Mouse (Mus musculus) heart, postnatal 0 days (tissue): ENCODE measurements around the gene Pole4. TPM values are rescaled to one million over a fixed set of nuclear protein-coding genes. Genes with fewer than 3 reads are reported as not detected.

Source experiments
- ATAC-seq: fragments of 200-750 bp; cut with Nextera tagmentation; 2 replicates; pipeline ENCODE4 v1.8.0; 2017; ENCODE audit warnings: low read depth, moderate number of reproducible peaks, moderate library complexity; ENCODE audit not compliant: insufficient read depth
- DNase-seq: peaks from one replicate; pipeline ENCODE4 v3.0.0-alpha.2; 2016; ENCODE audit warnings: low spot score
- H3K27ac ChIP-seq: fragments of 300-500 bp; sonication (generic); 2 replicates; pipeline ENCODE4 v1.5.1; 2014; ENCODE audit warnings: low read depth, mild to moderate bottlenecking
- H3K27me3 ChIP-seq: fragments of 300-500 bp; sonication (generic); 2 replicates; pipeline ENCODE4 v1.6.1; 2014; ENCODE audit warnings: low read length, mixed read lengths; ENCODE audit not compliant: control insufficient read depth, insufficient read depth
- H3K36me3 ChIP-seq: fragments of 300-500 bp; sonication (generic); replicated peaks from 2 replicates; pipeline ENCODE4 v1.6.1; 2014; ENCODE audit warnings: low read length, mixed read lengths; ENCODE audit not compliant: control insufficient read depth, insufficient read depth
- H3K4me1 ChIP-seq: fragments of 300-500 bp; sonication (generic); 2 replicates; pipeline ENCODE4 v1.6.1; 2014; ENCODE audit warnings: antibody characterized with exemption; ENCODE audit not compliant: control insufficient read depth, insufficient read depth
- H3K4me2 ChIP-seq: fragments of 300-500 bp; sonication (generic); 2 replicates; pipeline ENCODE4 v1.6.1; 2014; ENCODE audit warnings: low read depth, mild to moderate bottlenecking, low read length, moderate library complexity
- H3K4me3 ChIP-seq: fragments of 300-500 bp; sonication (generic); 2 replicates; pipeline ENCODE4 v1.5.1; 2014; ENCODE audit warnings: low read depth, low read length
- H3K9ac ChIP-seq: fragments of 300-500 bp; sonication (generic); replicated peaks from 2 replicates; pipeline ENCODE4 v1.6.1; 2014; ENCODE audit warnings: low read depth, low read length, mixed read lengths
- H3K9me3 ChIP-seq: fragments of 300-500 bp; sonication (generic); replicated peaks from 2 replicates; pipeline ENCODE4 v1.6.1; 2016; ENCODE audit warnings: low read length; ENCODE audit not compliant: control insufficient read depth
- CTCF ChIP-seq: IDR thresholded peaks from 2 replicates; pipeline ENCODE4 v1.5.1; 2016; ENCODE audit warnings: antibody characterized with exemption, control low read depth, low read depth
- EP300 ChIP-seq: IDR thresholded peaks from 2 replicates; pipeline ENCODE4 v1.6.1; 2016; ENCODE audit warnings: antibody characterized with exemption, low read depth
- WGBS: fragments of 180-500 bp; shearing (Covaris S2); extraction: QIAGEN DNeasy Blood & Tissue Kit; methylation state at CpG from one replicate; pipeline ENCODE4 v1.1.7; 2014; 5-methylcytosine and 5-hydroxymethylcytosine counted together
- polyA plus RNA-seq: library from polyadenylated mRNA; unstranded; fragments of >200 nt; fragmentation: Nextera tagmentation; extraction: Ambion mirVana; gene quantifications from 2 replicates; pipeline ENCODE4 v1.2.1, GENCODE M21; 2015
- total RNA-seq: library from RNA; depleted of rRNA; stranded (reverse); fragments of >200 nt; gene quantifications from 2 replicates; pipeline ENCODE4 v1.2.3, GENCODE M21; 2014; ENCODE audit warnings: low replicate concordance

Gene Pole4
- total and polyA plus RNA-seq, 2 experiments from 2014 or later = 26.8 to 65.8 TPM

GRCm38 (mm10) chr6:82727206-82727605, 22.0 kb upstream of the Pole4 start:
- Histone ChIP-seq H3K9ac (no peak overlapping the region), H3K9me3 (no peaks in the 10 kb centered on the region), H3K4me2 (no peak overlapping the region), H3K4me1 (peaks cover 12% of the 10 kb centered on the region; the same call in 1 of the 2 replicates), H3K27me3 (no peaks in the 10 kb centered on the region), H3K36me3 (peaks cover 74% of the 10 kb centered on the region), H3K4me3 (no peak overlapping the region), H3K27ac (no peak overlapping the region)
- DNase-seq (no peak), ATAC-seq (no peak)
- TF ChIP-seq EP300 (no peak), CTCF (no peak)
- WGBS = 83% methylated on average over 13 of the region's 13 CpGs

GRCm38 (mm10) chr6:82723321-82723720, 18.2 kb upstream of the Pole4 start:
- Histone ChIP-seq H3K27ac (peak overlapping the region; percentile 60), H3K27me3 (no peaks in the 10 kb centered on the region), H3K4me1 (peaks cover 12% of the 10 kb centered on the region; the same call in 1 of the 2 replicates), H3K4me3 (no peak overlapping the region), H3K4me2 (no peak overlapping the region), H3K36me3 (peaks cover 37% of the 10 kb centered on the region), H3K9me3 (no peaks in the 10 kb centered on the region), H3K9ac (no peak overlapping the region)
- ATAC-seq (peak; percentile 62), DNase-seq (no peak)
- TF ChIP-seq CTCF = no peak
- no peak for TF ChIP-seq EP300
- WGBS = 21% methylated on average over 5 of the region's 5 CpGs

DNA sequence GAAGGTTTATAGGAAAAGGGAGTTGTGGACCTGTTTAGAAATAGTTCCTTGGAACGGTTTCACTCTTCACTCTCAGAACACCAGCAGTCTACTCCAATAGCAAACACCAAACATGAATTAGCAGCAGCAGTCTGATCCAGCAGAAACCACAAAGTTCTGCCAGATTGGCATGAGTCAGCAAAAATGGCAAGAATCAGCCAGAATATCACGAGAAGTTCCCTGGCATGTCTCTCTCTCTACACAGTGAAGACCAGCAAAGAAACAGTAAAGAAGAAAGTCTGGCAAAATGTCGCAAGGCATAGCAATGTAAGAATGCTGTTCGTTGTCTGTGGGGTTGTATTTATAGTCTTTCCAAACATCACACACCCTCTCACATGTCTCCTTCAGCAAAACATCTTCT, 11.0 kb upstream of the Pole4 start:
- H3K9ac ChIP-seq = no peak overlapping the region
- ATAC-seq (no peak), DNase-seq (no peak)
- H3K4me1 ChIP-seq = no peaks in the 10 kb centered on the region
- no peak overlapping the region for H3K27ac ChIP-seq
- no peak overlapping the region for H3K4me2 ChIP-seq
- no peaks in the 10 kb centered on the region for H3K27me3 ChIP-seq
- 75% methylated on average over 4 of the region's 4 CpGs for WGBS
- H3K4me3 ChIP-seq = no peak overlapping the region
- H3K36me3 ChIP-seq = no peaks in the 10 kb centered on the region
- H3K9me3 ChIP-seq = no peaks in the 10 kb centered on the region
- TF ChIP-seq CTCF (no peak), EP300 (no peak)

DNA sequence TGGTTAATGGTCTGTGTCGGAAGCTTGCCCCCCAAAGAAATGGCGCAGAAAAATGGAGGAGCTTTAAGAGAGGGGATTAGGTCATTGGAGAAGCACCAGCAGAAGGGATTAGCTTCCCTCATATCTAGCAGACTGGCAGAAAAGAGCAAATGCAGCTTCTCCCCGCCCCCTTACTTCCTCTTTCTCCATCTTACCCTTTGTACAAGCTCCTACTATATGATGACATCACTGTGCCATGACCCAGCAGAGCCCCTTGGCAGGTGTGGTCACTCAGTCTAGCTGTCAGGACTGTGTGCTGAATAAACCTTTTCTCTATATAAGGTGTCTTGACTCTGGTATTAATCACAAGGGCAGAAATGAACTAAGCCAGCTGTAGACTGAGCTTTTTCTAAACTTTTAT, 10.5 kb upstream of the Pole4 start:
- TF ChIP-seq CTCF (no peak), EP300 (no peak)
- H3K4me1 ChIP-seq = no peaks in the 10 kb centered on the region
- DNase-seq (no peak), ATAC-seq (no peak)
- H3K36me3 ChIP-seq = no peaks in the 10 kb centered on the region
- H3K4me2 ChIP-seq = no peak overlapping the region
- WGBS = 86% methylated on average over 3 of the region's 3 CpGs
- H3K27me3 ChIP-seq = no peaks in the 10 kb centered on the region
- no peak overlapping the region for H3K27ac ChIP-seq
- no peaks in the 10 kb centered on the region for H3K9me3 ChIP-seq
- no peak overlapping the region for H3K9ac ChIP-seq
- H3K4me3 ChIP-seq = no peak overlapping the region

- 87% methylated on average over 6 of the region's 6 CpGs for WGBS
- Histone ChIP-seq H3K9ac (no peak overlapping the region), H3K27me3 (no peaks in the 10 kb centered on the region), H3K4me1 (no peaks in the 10 kb centered on the region), H3K4me2 (no peak overlapping the region), H3K4me3 (no peak overlapping the region), H3K27ac (no peak overlapping the region), H3K9me3 (no peaks in the 10 kb centered on the region), H3K36me3 (no peaks in the 10 kb centered on the region)
- TF ChIP-seq CTCF (no peak), EP300 (no peak)
- no peak for ATAC-seq
- DNase-seq = no peak
These were observed 10.1 kb upstream of the Pole4 start for GRCm38 (mm10) chr6:82715253-82715652.

GRCm38 (mm10) chr6:82714841-82715240, 9.7 kb upstream of the Pole4 start:
- ATAC-seq (no peak), DNase-seq (no peak)
- 89% methylated on average over 5 of the region's 5 CpGs for WGBS
- H3K27ac ChIP-seq = no peak overlapping the region
- no peaks in the 10 kb centered on the region for H3K36me3 ChIP-seq
- TF ChIP-seq EP300 (no peak), CTCF (no peak)
- no peaks in the 10 kb centered on the region for H3K27me3 ChIP-seq
- H3K9ac ChIP-seq = no peak overlapping the region
- H3K4me2 ChIP-seq = no peak overlapping the region
- H3K9me3 ChIP-seq = no peaks in the 10 kb centered on the region
- no peak overlapping the region for H3K4me3 ChIP-seq
- H3K4me1 ChIP-seq = no peaks in the 10 kb centered on the region
